Mouse (Mus musculus) spleen, adult 2 months (tissue): ENCODE data around the gene Sat1. TPM values are rescaled to one million over a fixed set of nuclear protein-coding genes. Genes with fewer than 3 reads are reported as not detected.

Experiments used
- DNase-seq, 2 experiments: peaks; one replicate each; pipeline versions ENCODE4 v3.0.0 to v3.0.0-alpha.2; 2012 to 2021; ENCODE audit warnings: low spot score in 2 of 2, low read depth in 1 of 2
- H3K27ac ChIP-seq: fragments of 200-500 bp; 2 replicates; pipeline ENCODE4 v1.5.1; 2012; ENCODE audit warnings: low read length, inconsistent platforms; ENCODE audit not compliant: insufficient read depth
- H3K27me3 ChIP-seq: fragments of 200-500 bp; 2 replicates; pipeline ENCODE4 v1.6.1; 2012; ENCODE audit warnings: mild to moderate bottlenecking, moderate library complexity, low read length, inconsistent platforms; ENCODE audit not compliant: control insufficient read depth, insufficient read depth
- H3K36me3 ChIP-seq: fragments of 200-500 bp; 2 replicates; pipeline ENCODE4 v1.6.1; 2012; ENCODE audit warnings: mild to moderate bottlenecking, low read length, inconsistent platforms; ENCODE audit not compliant: control insufficient read depth, insufficient read depth
- H3K4me1 ChIP-seq: fragments of 200-500 bp; 2 replicates; pipeline ENCODE4 v1.6.1; 2011; ENCODE audit warnings: inconsistent platforms; ENCODE audit not compliant: control insufficient read depth, insufficient read depth, insufficient read length
- H3K4me3 ChIP-seq: fragments of 200-500 bp; 2 replicates; pipeline ENCODE4 v1.5.1; 2011; ENCODE audit warnings: mild to moderate bottlenecking, inconsistent platforms; ENCODE audit not compliant: insufficient read depth, insufficient read length; ENCODE audit errors: extremely low read depth
- CTCF ChIP-seq: fragments of 200-500 bp; IDR thresholded peaks from 2 replicates; pipeline ENCODE4 v1.5.1; 2011; ENCODE audit warnings: mild to moderate bottlenecking, inconsistent platforms; ENCODE audit not compliant: insufficient read depth, insufficient read length, insufficient replicate concordance; ENCODE audit errors: extremely low read depth
- POLR2A ChIP-seq: fragments of 200-500 bp; IDR thresholded peaks from 2 replicates; pipeline ENCODE4 v1.6.1; 2011; ENCODE audit warnings: low read depth, low read length, inconsistent platforms
- WGBS: fragments of 180-500 bp; shearing (Covaris S2); methylation state at CpG from one replicate; pipeline ENCODE4 v1.1.7; 2018; 5-methylcytosine and 5-hydroxymethylcytosine counted together
- polyA plus RNA-seq: library from polyadenylated mRNA; depleted of rRNA; stranded (reverse); fragments of >200 nt; gene quantifications from 2 replicates; pipeline ENCODE4 v1.2.3, GENCODE M21; 2012; rRNA removed

Sat1 gene
- polyA plus RNA-seq, 1 experiment: 39.7 TPM

GRCm38 (mm10) chrX:155169886-155170285, 46.4 kb downstream of the Sat1 start:
- Histone ChIP-seq H3K36me3 (no peaks in the 10 kb centered on the region), H3K4me1 (no peaks in the 10 kb centered on the region), H3K27me3 (no peaks in the 10 kb centered on the region), H3K4me3 (no peak overlapping the region), H3K27ac (no peak overlapping the region)
- 90% methylated on average over 8 of the region's 8 CpGs for WGBS
- TF ChIP-seq CTCF (no peak), POLR2A (no peak)
- DNase-seq: no peak

- no peak overlapping the region for H3K4me3 ChIP-seq
- DNase-seq: no peak
- TF ChIP-seq CTCF (no peak), POLR2A (no peak)
- no peak overlapping the region for H3K27ac ChIP-seq
- no peaks in the 10 kb centered on the region for H3K4me1 ChIP-seq
- no peaks in the 10 kb centered on the region for H3K27me3 ChIP-seq
- 91% methylated on average over 3 of the region's 3 CpGs for WGBS
- H3K36me3 ChIP-seq: no peaks in the 10 kb centered on the region
Measured at GRCm38 (mm10) chrX:155167667-155168066, 48.6 kb downstream of the Sat1 start.

GRCm38 (mm10) chrX:155166313-155166712, 49.9 kb downstream of the Sat1 start:
- Histone ChIP-seq H3K27me3 (no peaks in the 10 kb centered on the region), H3K4me3 (no peak overlapping the region), H3K36me3 (no peaks in the 10 kb centered on the region), H3K27ac (no peak overlapping the region), H3K4me1 (no peaks in the 10 kb centered on the region)
- DNase-seq: no peak
- TF ChIP-seq POLR2A (no peak), CTCF (no peak)
- WGBS: 74% methylated on average over 2 of the region's 2 CpGs

GRCm38 (mm10) chrX:155163553-155163952, 52.7 kb downstream of the Sat1 start:
- Histone ChIP-seq H3K36me3 (no peaks in the 10 kb centered on the region), H3K27ac (no peak overlapping the region), H3K4me1 (no peaks in the 10 kb centered on the region), H3K27me3 (no peaks in the 10 kb centered on the region), H3K4me3 (no peak overlapping the region)
- no peak for TF ChIP-seq POLR2A
- TF ChIP-seq CTCF: no peak
- 24% methylated on average over 1 of the region's 1 CpGs for WGBS
- DNase-seq: no peak

Other genes with a start within 250 kb of the Sat1 start
- gene Magea8, start 220.6 kb downstream of the Sat1 start, polyA plus RNA-seq: not detected in 2 replicates
- not detected in 2 replicates for gene Magea5, start 153.3 kb downstream of the Sat1 start, polyA plus RNA-seq
- gene Magea1, start 126.7 kb downstream of the Sat1 start, polyA plus RNA-seq: not detected in 2 replicates
- gene Magea2, start 122.8 kb downstream of the Sat1 start, polyA plus RNA-seq: not detected in 2 replicates
- not detected in 2 replicates for gene Cldn34b2, start 88.0 kb downstream of the Sat1 start, polyA plus RNA-seq
- gene Acot9, start 46.0 kb upstream of the Sat1 start, polyA plus RNA-seq: 6.3 and 6.9 TPM in 2 replicates
- gene Prdx4, start 124.3 kb upstream of the Sat1 start, polyA plus RNA-seq: 32.3 and 43.7 TPM in 2 replicates